Mouse (Mus musculus): ENCODE measurements around the gene Cyb5r1.

Cyb5r1 gene

DNA sequence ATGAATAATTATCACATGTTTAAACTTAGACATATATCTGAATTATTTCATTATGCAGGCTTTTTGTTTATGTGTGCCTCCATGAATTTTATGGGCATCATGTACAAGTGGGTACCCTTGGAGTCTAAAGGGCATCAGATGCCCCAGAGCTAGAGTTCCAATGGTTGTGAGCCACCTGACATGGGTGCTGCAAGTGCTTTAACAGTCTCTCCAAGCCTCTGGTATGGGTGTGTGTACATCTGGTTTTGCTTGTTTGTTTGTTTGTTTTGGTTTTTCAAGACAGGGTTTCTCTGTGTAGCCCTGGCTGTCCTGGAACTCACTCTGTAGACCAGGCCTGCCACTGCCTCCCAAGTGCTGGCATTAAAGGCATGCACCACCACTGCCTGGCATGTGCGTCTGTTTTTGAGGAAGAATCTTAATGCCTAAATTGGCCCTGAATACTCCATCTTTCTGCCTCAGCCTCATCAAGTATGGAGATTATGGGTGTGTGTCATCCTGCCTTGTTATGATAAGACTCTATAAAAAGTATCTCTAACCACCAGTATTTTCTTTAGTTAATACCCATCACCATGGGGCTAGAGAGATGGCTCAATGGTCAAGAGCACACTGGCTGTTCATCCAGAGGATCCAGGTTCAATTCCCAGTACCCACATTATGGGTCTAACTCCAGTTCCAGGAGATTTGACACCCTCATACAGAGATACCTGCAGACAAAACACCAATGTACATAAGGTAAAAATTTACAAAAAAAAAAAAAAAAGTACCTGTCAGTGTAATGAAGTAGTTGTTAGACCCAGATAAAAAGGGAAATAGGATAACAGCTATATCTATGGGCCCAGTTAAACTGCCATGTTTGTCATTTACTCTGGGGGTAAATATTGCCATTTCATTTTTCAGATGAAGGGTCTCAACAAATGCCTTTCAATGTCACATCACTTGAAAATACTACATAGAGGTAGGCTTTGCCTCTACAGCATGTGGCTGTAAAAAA is 55.2 kb downstream of the Cyb5r1 start:
- DNase-seq (ENCODE audit: low spot score), result no peak

Measured in layer of hippocampus, adult 9-10 months (tissue).